Mouse (Mus musculus): ENCODE results near the gene P2rx4. TPM values are rescaled to one million over a fixed set of nuclear protein-coding genes. Genes with fewer than 3 reads are reported as not detected.

Gene P2rx4
- polyA plus RNA-seq, 1 experiment from 2014 or later = 10.3 TPM

GRCm38 (mm10) chr5:122718400-122718799 is 11.1 kb downstream of the P2rx4 start:
- H3K4me3 ChIP-seq (replicated peaks; ENCODE audit: low read length) = no peak overlapping the region
- no peak overlapping the region for H3K27ac ChIP-seq (ENCODE audit: low read length)
- H3K36me3 ChIP-seq (ENCODE audit: control insufficient read depth, insufficient read depth) = no peaks in the 10 kb centered on the region
- no peaks in the 10 kb centered on the region for H3K4me1 ChIP-seq (replicated peaks; ENCODE audit: control insufficient read depth, insufficient read depth, low read length)
- no peaks in the 10 kb centered on the region for H3K9me3 ChIP-seq (ENCODE audit: control insufficient read depth, low read length)
- no peak for ATAC-seq
- no peaks in the 10 kb centered on the region for H3K27me3 ChIP-seq (replicated peaks; ENCODE audit: control insufficient read depth, insufficient read depth, low read length)
- H3K4me2 ChIP-seq (ENCODE audit: low read length) = no peak overlapping the region
- WGBS = 82% methylated on average over 7 of the region's 7 CpGs
- H3K9ac ChIP-seq (replicated peaks; ENCODE audit: low read depth, low read length) = no peak overlapping the region

GRCm38 (mm10) chr5:122719168-122719567 is 11.8 kb downstream of the P2rx4 start:
- no peak overlapping the region for H3K4me2 ChIP-seq (ENCODE audit: low read length)
- no peaks in the 10 kb centered on the region for H3K27me3 ChIP-seq (replicated peaks; ENCODE audit: control insufficient read depth, insufficient read depth, low read length)
- H3K9ac ChIP-seq (replicated peaks; ENCODE audit: low read depth, low read length) = no peak overlapping the region
- no peaks in the 10 kb centered on the region for H3K36me3 ChIP-seq (ENCODE audit: control insufficient read depth, insufficient read depth)
- no peaks in the 10 kb centered on the region for H3K4me1 ChIP-seq (replicated peaks; ENCODE audit: control insufficient read depth, insufficient read depth, low read length)
- no peaks in the 10 kb centered on the region for H3K9me3 ChIP-seq (ENCODE audit: control insufficient read depth, low read length)
- no peak for ATAC-seq
- no peak overlapping the region for H3K4me3 ChIP-seq (replicated peaks; ENCODE audit: low read length)
- WGBS = 90% methylated on average over 8 of the region's 8 CpGs
- H3K27ac ChIP-seq (ENCODE audit: low read length) = no peak overlapping the region

GRCm38 (mm10) chr5:122725453-122725852 is 18.1 kb downstream of the P2rx4 start:
- Histone ChIP-seq H3K9me3 (ENCODE audit: control insufficient read depth, low read length) (no peaks in the 10 kb centered on the region), H3K4me3 (replicated peaks; ENCODE audit: low read length) (no peak overlapping the region), H3K9ac (replicated peaks; ENCODE audit: low read depth, low read length) (no peak overlapping the region), H3K27ac (ENCODE audit: low read length) (no peak overlapping the region), H3K4me1 (replicated peaks; ENCODE audit: control insufficient read depth, insufficient read depth, low read length) (no peaks in the 10 kb centered on the region), H3K27me3 (replicated peaks; ENCODE audit: control insufficient read depth, insufficient read depth, low read length) (no peaks in the 10 kb centered on the region), H3K4me2 (ENCODE audit: low read length) (no peak overlapping the region), H3K36me3 (ENCODE audit: control insufficient read depth, insufficient read depth) (no peaks in the 10 kb centered on the region)
- ATAC-seq = no peak
- 92% methylated on average over 13 of the region's 13 CpGs for WGBS

GRCm38 (mm10) chr5:122726068-122726467 is 18.7 kb downstream of the P2rx4 start:
- Histone ChIP-seq H3K27ac (ENCODE audit: low read length) (no peak overlapping the region), H3K4me2 (ENCODE audit: low read length) (no peak overlapping the region)
- 17% methylated on average over 7 of the region's 7 CpGs for WGBS

GRCm38 (mm10) chr5:122726595-122726994 is 19.3 kb downstream of the P2rx4 start:
- 72% methylated on average over 5 of the region's 5 CpGs for WGBS
- H3K4me3 ChIP-seq (replicated peaks; ENCODE audit: low read length) = no peak overlapping the region
- no peak overlapping the region for H3K27ac ChIP-seq (ENCODE audit: low read length)
- no peaks in the 10 kb centered on the region for H3K4me1 ChIP-seq (replicated peaks; ENCODE audit: control insufficient read depth, insufficient read depth, low read length)
- H3K9ac ChIP-seq (replicated peaks; ENCODE audit: low read depth, low read length) = no peak overlapping the region
- H3K36me3 ChIP-seq (ENCODE audit: control insufficient read depth, insufficient read depth) = no peaks in the 10 kb centered on the region
- H3K4me2 ChIP-seq (ENCODE audit: low read length) = no peak overlapping the region
- H3K9me3 ChIP-seq (ENCODE audit: control insufficient read depth, low read length) = no peaks in the 10 kb centered on the region
- H3K27me3 ChIP-seq (replicated peaks; ENCODE audit: control insufficient read depth, insufficient read depth, low read length) = no peaks in the 10 kb centered on the region
- ATAC-seq = no peak

More at GRCm38 (mm10) chr5:122726068-122726467, 18.7 kb downstream of the P2rx4 start:
- ATAC-seq = peak; percentile 49
- H3K4me3 ChIP-seq (replicated peaks; ENCODE audit: low read length) = no peak overlapping the region
- H3K36me3 ChIP-seq (ENCODE audit: control insufficient read depth, insufficient read depth) = no peaks in the 10 kb centered on the region
- no peaks in the 10 kb centered on the region for H3K27me3 ChIP-seq (replicated peaks; ENCODE audit: control insufficient read depth, insufficient read depth, low read length)
- no peak overlapping the region for H3K9ac ChIP-seq (replicated peaks; ENCODE audit: low read depth, low read length)
- H3K4me1 ChIP-seq (replicated peaks; ENCODE audit: control insufficient read depth, insufficient read depth, low read length) = no peaks in the 10 kb centered on the region
- no peaks in the 10 kb centered on the region for H3K9me3 ChIP-seq (ENCODE audit: control insufficient read depth, low read length)

- no peak overlapping the region for H3K9ac ChIP-seq (replicated peaks; ENCODE audit: low read depth, low read length)
- no peaks in the 10 kb centered on the region for H3K4me1 ChIP-seq (replicated peaks; ENCODE audit: control insufficient read depth, insufficient read depth, low read length)
- no peak for ATAC-seq
- H3K4me2 ChIP-seq (ENCODE audit: low read length) = no peak overlapping the region
- H3K9me3 ChIP-seq (ENCODE audit: control insufficient read depth, low read length) = no peaks in the 10 kb centered on the region
- no peaks in the 10 kb centered on the region for H3K27me3 ChIP-seq (replicated peaks; ENCODE audit: control insufficient read depth, insufficient read depth, low read length)
- no peaks in the 10 kb centered on the region for H3K36me3 ChIP-seq (ENCODE audit: control insufficient read depth, insufficient read depth)
- no peak overlapping the region for H3K27ac ChIP-seq (ENCODE audit: low read length)
- no peak overlapping the region for H3K4me3 ChIP-seq (replicated peaks; ENCODE audit: low read length)
- WGBS = 91% methylated on average over 7 of the region's 7 CpGs
These were observed 19.8 kb downstream of the P2rx4 start for GRCm38 (mm10) chr5:122727096-122727495.

- Histone ChIP-seq H3K9me3 (ENCODE audit: control insufficient read depth, low read length) (no peaks in the 10 kb centered on the region), H3K4me1 (replicated peaks; ENCODE audit: control insufficient read depth, insufficient read depth, low read length) (no peaks in the 10 kb centered on the region), H3K4me3 (replicated peaks; ENCODE audit: low read length) (no peak overlapping the region), H3K9ac (replicated peaks; ENCODE audit: low read depth, low read length) (no peak overlapping the region), H3K36me3 (ENCODE audit: control insufficient read depth, insufficient read depth) (0 out of 2 replicates have a peak, but pooled peaks cover 2% of the 10 kb centered on the region), H3K4me2 (ENCODE audit: low read length) (no peak overlapping the region), H3K27me3 (replicated peaks; ENCODE audit: control insufficient read depth, insufficient read depth, low read length) (no peaks in the 10 kb centered on the region), H3K27ac (ENCODE audit: low read length) (no peak overlapping the region)
- ATAC-seq = no peak
- 91% methylated on average over 10 of the region's 10 CpGs for WGBS
These were observed 23.4 kb downstream of the P2rx4 start for GRCm38 (mm10) chr5:122730776-122731175.

GRCm38 (mm10) chr5:122731321-122731720 is 24.0 kb downstream of the P2rx4 start:
- ATAC-seq = no peak
- H3K27ac ChIP-seq (ENCODE audit: low read length) = no peak overlapping the region
- 68% methylated on average over 8 of the region's 8 CpGs for WGBS
- no peak overlapping the region for H3K4me3 ChIP-seq (replicated peaks; ENCODE audit: low read length)
- no peak overlapping the region for H3K9ac ChIP-seq (replicated peaks; ENCODE audit: low read depth, low read length)
- 0 out of 2 replicates have a peak, but pooled peaks cover 2% of the 10 kb centered on the region for H3K36me3 ChIP-seq (ENCODE audit: control insufficient read depth, insufficient read depth)
- no peak overlapping the region for H3K4me2 ChIP-seq (ENCODE audit: low read length)
- no peaks in the 10 kb centered on the region for H3K27me3 ChIP-seq (replicated peaks; ENCODE audit: control insufficient read depth, insufficient read depth, low read length)
- no peaks in the 10 kb centered on the region for H3K4me1 ChIP-seq (replicated peaks; ENCODE audit: control insufficient read depth, insufficient read depth, low read length)
- H3K9me3 ChIP-seq (ENCODE audit: control insufficient read depth, low read length) = no peaks in the 10 kb centered on the region

- ATAC-seq = no peak
- 77% methylated on average over 15 of the region's 15 CpGs for WGBS
These were observed 24.8 kb downstream of the P2rx4 start for GRCm38 (mm10) chr5:122731991-122732673.

More at GRCm38 (mm10) chr5:122731991-122732673, 24.8 kb downstream of the P2rx4 start:
- Histone ChIP-seq H3K27me3 (replicated peaks; ENCODE audit: control insufficient read depth, insufficient read depth, low read length) (no peaks in the 10 kb centered on the region), H3K4me2 (ENCODE audit: low read length) (no peak overlapping the region), H3K36me3 (ENCODE audit: control insufficient read depth, insufficient read depth) (0 out of 2 replicates have a peak, but pooled peaks cover 2% of the 10 kb centered on the region), H3K4me1 (replicated peaks; ENCODE audit: control insufficient read depth, insufficient read depth, low read length) (no peaks in the 10 kb centered on the region), H3K27ac (ENCODE audit: low read length) (no peak overlapping the region), H3K4me3 (replicated peaks; ENCODE audit: low read length) (no peak overlapping the region), H3K9me3 (ENCODE audit: control insufficient read depth, low read length) (no peaks in the 10 kb centered on the region), H3K9ac (replicated peaks; ENCODE audit: low read depth, low read length) (no peak overlapping the region)

All from forebrain, embryonic 16.5 days (tissue).